Mouse (Mus musculus) lung, embryonic 14.5 days (tissue): Measurements from ENCODE around the gene Ppt2. TPM values are rescaled to one million over a fixed set of nuclear protein-coding genes. Genes with fewer than 3 reads are reported as not detected.

Experiments used
- ATAC-seq: fragments of 200-750 bp; cut with Nextera tagmentation; 2 replicates; pipeline ENCODE4 v1.8.0; 2017; ENCODE audit warnings: mild to moderate bottlenecking, moderate TSS enrichment, moderate library complexity; ENCODE audit not compliant: insufficient read depth
- DNase-seq: peaks from one replicate; pipeline ENCODE4 v3.0.0-alpha.2; 2015
- H3K27ac ChIP-seq: fragments of 300-500 bp; sonication (generic); 2 replicates; pipeline ENCODE4 v1.5.1; 2014; ENCODE audit warnings: low read depth, mild to moderate bottlenecking, moderate library complexity
- H3K27me3 ChIP-seq: fragments of 300-500 bp; sonication (generic); 2 replicates; pipeline ENCODE4 v1.6.1; 2014; ENCODE audit warnings: low read length, control low read depth; ENCODE audit not compliant: insufficient read depth
- H3K36me3 ChIP-seq: fragments of 300-500 bp; sonication (generic); 2 replicates; pipeline ENCODE4 v1.6.1; 2014; ENCODE audit warnings: control low read depth; ENCODE audit not compliant: insufficient read depth
- H3K4me1 ChIP-seq: fragments of 300-500 bp; sonication (generic); 2 replicates; pipeline ENCODE4 v1.6.1; 2014; ENCODE audit warnings: antibody characterized with exemption, control low read depth; ENCODE audit not compliant: insufficient read depth
- H3K4me2 ChIP-seq: fragments of 300-500 bp; sonication (generic); 2 replicates; pipeline ENCODE4 v1.6.1; 2014; ENCODE audit warnings: mild to moderate bottlenecking
- H3K4me3 ChIP-seq: fragments of 300-500 bp; sonication (generic); 2 replicates; pipeline ENCODE4 v1.5.1; 2014; ENCODE audit warnings: low read depth, low read length
- H3K9ac ChIP-seq: fragments of 300-500 bp; sonication (generic); 2 replicates; pipeline ENCODE4 v1.6.1; 2014
- H3K9me3 ChIP-seq: fragments of 300-500 bp; sonication (generic); 2 replicates; pipeline ENCODE4 v1.6.1; 2016; ENCODE audit warnings: low read depth, low read length, control low read depth
- CTCF ChIP-seq: IDR thresholded peaks from 2 replicates; pipeline ENCODE4 v1.5.1; 2016; ENCODE audit warnings: antibody characterized with exemption, low read depth
- WGBS: fragments of 180-500 bp; shearing (Covaris S2); extraction: QIAGEN DNeasy Blood & Tissue Kit; methylation state at CpG from one replicate; pipeline ENCODE4 v1.1.7; 2014; 5-methylcytosine and 5-hydroxymethylcytosine counted together
- polyA plus RNA-seq: library from polyadenylated mRNA; unstranded; fragments of >200 nt; fragmentation: Nextera tagmentation; extraction: Ambion mirVana; gene quantifications from 2 replicates; pipeline ENCODE4 v1.2.1, GENCODE M21; 2014

Ppt2 gene
- polyA plus RNA-seq, 1 experiment from 2014 or later, result 24.5 TPM

DNA sequence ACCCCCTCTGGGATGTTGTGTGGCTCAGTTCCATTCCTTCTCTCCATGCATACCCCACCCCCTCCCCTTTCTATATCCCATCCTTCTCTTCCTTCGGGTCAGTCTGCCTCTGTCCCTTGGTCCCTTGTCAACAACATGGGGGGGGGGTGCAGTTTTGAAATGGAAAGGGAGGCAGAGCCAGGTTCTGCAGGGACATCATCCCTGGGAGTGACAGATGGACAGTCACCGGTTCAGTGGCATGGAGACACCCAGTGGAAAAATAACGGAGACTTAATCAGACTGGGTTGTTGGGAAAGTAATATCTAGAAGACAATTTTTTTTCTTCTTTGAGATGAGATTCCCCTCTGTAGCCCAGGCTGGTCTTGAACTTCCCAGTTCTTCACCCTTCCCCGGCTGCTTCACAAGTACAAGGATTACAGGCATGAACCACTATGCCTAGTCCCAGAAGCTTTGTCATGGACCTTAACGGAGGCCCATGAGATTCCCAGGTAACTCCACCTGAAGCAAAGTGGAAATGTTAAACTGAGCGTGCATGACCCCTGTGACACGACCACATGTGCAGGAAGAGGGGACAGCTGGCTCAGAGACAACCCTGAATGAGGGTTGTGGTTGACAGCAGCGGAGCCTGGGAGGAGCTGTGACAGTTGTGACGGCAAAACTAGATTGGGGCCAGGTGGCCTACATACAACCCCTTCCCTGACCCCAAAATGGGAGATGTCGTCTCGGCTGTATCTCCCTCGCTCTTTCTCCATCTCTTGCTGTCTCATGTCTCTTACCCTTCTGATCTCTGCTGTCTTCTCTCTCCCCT lies 1.7 kb upstream of the Ppt2 start:
- no peak overlapping the region for H3K27ac ChIP-seq
- no peak overlapping the region for H3K9ac ChIP-seq
- H3K9me3 ChIP-seq, result no peaks in the 10 kb centered on the region
- peak overlapping the region; percentile 21; the same call in 1 of the 2 replicates for H3K4me3 ChIP-seq
- DNase-seq, result no peak
- no peak for ATAC-seq
- H3K36me3 ChIP-seq, result peaks cover 6% of the 10 kb centered on the region; the same call in 1 of the 2 replicates
- no peak for TF ChIP-seq CTCF
- 16% methylated on average over 12 of the region's 12 CpGs for WGBS
- peak overlapping the region; percentile 92 for H3K4me2 ChIP-seq
- peaks cover 51% of the 10 kb centered on the region for H3K27me3 ChIP-seq
- peaks cover 16% of the 10 kb centered on the region; the same call in 1 of the 2 replicates for H3K4me1 ChIP-seq

DNA sequence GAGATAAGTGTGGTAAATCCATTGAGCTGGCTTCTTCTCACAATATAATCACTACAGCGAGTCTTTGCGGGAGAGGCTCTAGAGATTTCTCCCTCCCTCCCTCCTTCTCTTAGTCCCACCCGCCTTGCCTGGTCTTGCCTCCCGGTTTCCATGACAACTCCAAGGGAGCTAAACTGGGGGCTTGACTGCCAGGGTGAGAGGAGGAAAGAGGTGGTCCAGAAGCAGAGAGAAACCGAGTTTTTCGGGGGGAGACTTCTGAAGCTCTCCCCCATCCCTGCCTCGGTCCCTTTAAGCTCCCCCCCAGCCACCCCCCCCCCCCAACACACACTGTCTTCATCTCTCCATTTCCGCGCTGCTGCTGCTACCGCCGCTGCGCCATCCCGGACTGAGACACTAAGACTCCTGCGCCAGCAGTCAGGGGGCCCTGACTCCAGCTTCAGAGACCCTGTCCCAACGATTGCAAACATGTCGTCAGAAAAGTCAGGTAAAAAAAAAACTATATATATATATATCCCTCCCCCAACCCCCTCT lies 976 bp upstream of the Ppt2 start, which contains the start of gene Prrt1:
TSS of gene Prrt1 (plus strand) at position 313 of the 531 bp plus-strand sequence.
- H3K27me3 ChIP-seq, result peaks cover 51% of the 10 kb centered on the region
- peak within 1 kb of the TSS; percentile 95; the same call in 1 of the 2 replicates for H3K27ac ChIP-seq
- ATAC-seq (no peak), DNase-seq (peak; percentile 65)
- H3K9ac ChIP-seq, result peak within 1 kb of the TSS; percentile 73
- TF ChIP-seq CTCF, result no peak
- no peaks in the 10 kb centered on the region for H3K9me3 ChIP-seq
- peak within 1 kb of the TSS; percentile 92 for H3K4me2 ChIP-seq
- peaks cover 16% of the 10 kb centered on the region; the same call in 1 of the 2 replicates for H3K4me1 ChIP-seq
- under 1% methylated on average over 16 of the region's 16 CpGs for WGBS
- H3K4me3 ChIP-seq, result peak within 1 kb of the TSS; percentile 69
- peaks cover 6% of the 10 kb centered on the region; the same call in 1 of the 2 replicates for H3K36me3 ChIP-seq

DNA sequence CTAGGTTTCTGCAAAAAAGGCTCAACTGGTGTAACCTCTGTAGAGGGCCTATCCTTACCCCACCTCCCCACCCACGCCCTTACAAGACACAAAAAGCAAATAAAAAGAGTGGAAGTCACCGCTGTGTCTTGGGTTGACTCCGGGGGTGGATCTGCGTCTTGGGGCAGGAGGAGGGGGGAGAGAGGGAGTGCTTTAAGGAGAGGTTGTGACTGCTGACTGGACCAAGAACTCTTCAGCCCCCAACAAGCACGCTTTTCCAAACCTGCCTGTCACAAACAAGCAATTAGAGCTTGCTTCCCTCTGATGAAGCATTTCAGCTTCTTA lies 296 bp upstream of the Ppt2 start:
- DNase-seq, result no peak
- H3K4me3 ChIP-seq, result peak overlapping the region; percentile 69
- WGBS, result 31% methylated on average over 5 of the region's 5 CpGs
- H3K27me3 ChIP-seq, result peaks cover 46% of the 10 kb centered on the region
- H3K36me3 ChIP-seq, result peaks cover 6% of the 10 kb centered on the region; the same call in 1 of the 2 replicates
- TF ChIP-seq CTCF, result no peak
- no peaks in the 10 kb centered on the region for H3K9me3 ChIP-seq
- no peak for ATAC-seq
- peaks cover 16% of the 10 kb centered on the region; the same call in 1 of the 2 replicates for H3K4me1 ChIP-seq
- peak overlapping the region; percentile 92 for H3K4me2 ChIP-seq
- peak overlapping the region; percentile 95; the same call in 1 of the 2 replicates for H3K27ac ChIP-seq
- peak overlapping the region; percentile 73 for H3K9ac ChIP-seq

DNA sequence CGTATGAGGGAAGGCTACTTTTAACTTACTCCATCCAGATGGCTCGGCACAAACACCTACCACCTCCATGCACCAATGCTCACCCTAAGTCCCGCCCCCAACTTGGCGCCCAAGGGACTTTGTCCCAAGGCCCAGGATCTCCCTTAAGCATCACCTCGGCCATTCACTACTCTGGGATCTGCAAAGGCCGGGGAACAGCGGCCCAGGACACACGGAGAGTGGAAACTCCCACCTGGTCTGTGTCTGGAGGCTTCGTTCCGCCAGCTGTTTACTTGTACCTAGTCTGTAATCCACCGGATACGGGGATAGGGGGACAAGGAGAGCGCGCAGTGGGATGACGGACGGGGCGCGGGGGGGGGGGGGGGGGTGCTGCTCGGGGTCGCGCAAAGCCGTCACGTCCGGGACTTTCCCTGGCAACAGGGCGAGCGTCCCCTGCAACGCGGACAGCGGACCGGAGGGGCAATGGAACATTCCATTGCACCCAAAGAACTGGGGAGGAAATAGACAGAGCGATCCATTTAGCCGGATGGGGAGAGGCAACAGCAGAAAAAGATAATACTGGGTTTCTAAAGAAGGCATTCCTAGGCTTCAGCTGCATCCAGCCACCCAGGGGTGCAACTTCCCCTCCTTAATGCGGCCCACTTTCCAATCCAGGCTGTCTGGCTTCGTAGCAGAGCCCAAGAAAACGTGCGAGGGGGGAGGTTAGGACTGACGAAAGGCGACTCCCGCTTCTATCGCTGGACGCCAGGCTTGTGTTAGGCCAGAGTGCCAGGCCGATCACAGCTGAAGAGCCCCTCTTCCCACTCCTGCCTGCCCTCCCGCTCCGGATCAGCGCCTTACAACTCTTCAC lies 992 bp downstream of the Ppt2 start:
- peak overlapping the region; percentile 95 for H3K27ac ChIP-seq
- DNase-seq (peak; percentile 94), ATAC-seq (peak; percentile 80)
- peaks cover 16% of the 10 kb centered on the region; the same call in 1 of the 2 replicates for H3K4me1 ChIP-seq
- H3K27me3 ChIP-seq, result peaks cover 35% of the 10 kb centered on the region
- H3K9ac ChIP-seq, result peak overlapping the region; percentile 73
- H3K9me3 ChIP-seq, result no peaks in the 10 kb centered on the region
- H3K4me2 ChIP-seq, result peak overlapping the region; percentile 92
- under 1% methylated on average over 40 of the region's 45 CpGs for WGBS
- peak overlapping the region; percentile 69 for H3K4me3 ChIP-seq
- TF ChIP-seq CTCF, result no peak
- H3K36me3 ChIP-seq, result peaks cover 9% of the 10 kb centered on the region; the same call in 1 of the 2 replicates

DNA sequence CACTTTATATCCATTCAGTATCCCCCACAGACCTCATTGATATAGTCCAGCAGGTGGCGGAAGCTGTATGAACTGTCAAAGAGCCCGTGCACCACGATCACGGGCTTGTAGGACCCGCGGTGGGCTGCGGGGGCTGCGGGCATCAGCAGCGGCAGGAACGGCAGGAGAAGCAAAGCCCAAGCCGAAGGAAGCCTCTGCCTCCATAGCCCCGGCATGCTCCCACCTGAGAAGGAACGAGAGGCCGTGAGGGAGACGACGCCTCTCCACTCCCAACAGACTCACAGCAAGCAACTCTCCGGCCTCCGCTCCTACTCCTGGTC lies 1.6 kb downstream of the Ppt2 start:
- peak overlapping the region; percentile 73 for H3K9ac ChIP-seq
- H3K27ac ChIP-seq, result peak overlapping the region; percentile 76
- peak overlapping the region; percentile 92 for H3K4me2 ChIP-seq
- no peaks in the 10 kb centered on the region for H3K9me3 ChIP-seq
- H3K4me1 ChIP-seq, result peaks cover 16% of the 10 kb centered on the region; the same call in 1 of the 2 replicates
- H3K36me3 ChIP-seq, result peaks cover 12% of the 10 kb centered on the region; the same call in 1 of the 2 replicates
- DNase-seq (peak; percentile 76), ATAC-seq (peak; percentile 18)
- under 1% methylated on average over 18 of the region's 18 CpGs for WGBS
- H3K27me3 ChIP-seq, result peaks cover 29% of the 10 kb centered on the region
- peak; percentile 69 for TF ChIP-seq CTCF
- peak overlapping the region; percentile 69 for H3K4me3 ChIP-seq

DNA sequence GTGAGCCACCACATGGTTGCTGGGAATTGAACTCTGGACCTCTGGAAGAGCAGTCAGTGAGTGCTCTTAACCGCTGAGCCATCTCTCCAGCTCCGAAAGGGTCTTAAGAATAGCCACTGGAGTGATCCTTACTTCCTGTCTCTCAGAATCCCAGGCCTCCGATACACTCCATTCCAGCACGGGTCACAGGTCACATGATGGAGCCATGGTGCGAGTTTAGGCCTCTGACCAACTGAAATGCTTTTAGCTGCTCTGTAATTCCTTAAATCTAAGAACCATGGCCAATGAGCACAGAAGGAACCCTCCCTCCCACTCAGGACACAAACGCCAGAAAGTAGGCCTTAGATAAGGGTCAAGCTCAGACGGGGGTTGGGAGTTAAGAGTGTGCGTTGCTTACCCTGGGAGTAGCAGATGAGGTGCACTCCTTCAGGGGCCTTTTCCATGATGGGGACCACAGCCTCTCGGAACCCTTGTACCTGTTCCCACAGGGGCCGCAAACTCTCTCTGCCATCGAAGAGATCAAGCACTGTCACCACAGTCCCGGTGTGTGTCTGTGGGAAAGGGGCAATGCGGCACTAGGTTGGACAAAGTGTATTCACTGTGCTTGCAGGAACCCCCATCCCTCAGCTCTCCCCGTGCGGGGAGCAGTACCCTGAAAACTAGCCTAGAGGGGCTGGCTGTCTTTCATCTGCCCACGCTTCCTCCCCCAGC lies 2.1 kb downstream of the Ppt2 start:
- TF ChIP-seq CTCF, result no peak
- WGBS, result 44% methylated on average over 16 of the region's 16 CpGs
- peaks cover 16% of the 10 kb centered on the region; the same call in 1 of the 2 replicates for H3K4me1 ChIP-seq

More for the DNA sequence above, 2.1 kb downstream of the Ppt2 start:
- ATAC-seq (no peak), DNase-seq (no peak)
- peak overlapping the region; percentile 92 for H3K4me2 ChIP-seq
- H3K4me3 ChIP-seq, result peak overlapping the region; percentile 69
- H3K9ac ChIP-seq, result peak overlapping the region; percentile 73
- peaks cover 12% of the 10 kb centered on the region; the same call in 1 of the 2 replicates for H3K36me3 ChIP-seq
- peaks cover 24% of the 10 kb centered on the region for H3K27me3 ChIP-seq
- no peaks in the 10 kb centered on the region for H3K9me3 ChIP-seq
- H3K27ac ChIP-seq, result peak overlapping the region; percentile 76; the same call in 1 of the 2 replicates
